Mouse (Mus musculus): ENCODE results near the gene Tm9sf3.

DNA sequence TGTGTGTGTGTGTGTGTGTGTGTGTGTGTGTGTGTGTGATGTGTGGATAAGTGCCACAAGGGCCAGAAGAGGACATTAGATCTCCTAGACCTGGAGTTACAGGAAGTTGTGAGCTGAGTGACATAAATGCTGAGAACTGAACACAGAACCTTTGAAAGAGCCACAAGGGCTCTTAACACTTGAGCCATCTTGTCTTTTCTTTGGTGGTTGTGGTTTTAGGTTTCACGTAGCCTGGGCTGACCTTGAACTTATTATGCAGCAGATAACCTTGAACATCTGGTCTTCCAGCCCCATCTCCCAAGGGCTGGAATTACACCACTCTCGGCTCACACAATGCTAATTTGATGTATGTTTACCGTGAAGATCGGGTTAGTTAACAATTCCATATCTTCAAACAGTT is 48.2 kb upstream of the Tm9sf3 start:
- no peak for TF ChIP-seq EP300 (IDR thresholded peaks at IDR 0.05; ENCODE audit: low read depth in 1 of 2, low read length in 2 of 2)
- no peak for TF ChIP-seq TCF12 (IDR thresholded peaks at IDR 0.05; ENCODE audit: low read depth, low read length)
- TF ChIP-seq GATA1 (IDR thresholded peaks at IDR 0.05; ENCODE audit: low read depth, low read length), result 0 out of 2 replicates have a peak, but pooled peaks have one; percentile 2
- TF ChIP-seq CHD1 (IDR thresholded peaks at IDR 0.05; ENCODE audit: low read depth, low read length), result no peak
- TF ChIP-seq POLR2A (IDR thresholded peaks at IDR 0.05; ENCODE audit: control insufficient read depth in 1 of 2, insufficient read depth in 1 of 2, low read depth in 1 of 2, low read length in 2 of 2, poor library complexity in 1 of 2), result no peak
- no peak for TF ChIP-seq SMC3 (IDR thresholded peaks at IDR 0.05; ENCODE audit: low read depth, low read length)
- TF ChIP-seq CHD2 (IDR thresholded peaks at IDR 0.05; ENCODE audit: low read length), result no peak
